Mouse (Mus musculus) C2C12 (cell line): ENCODE measurements around the gene Pdxk.

Experiments
- CTCF ChIP-seq: IDR thresholded peaks from one replicate; pipeline ENCODE4 v1.5.1; 2011; ENCODE audit not compliant: control insufficient read depth, insufficient read depth, insufficient read length
- MAX ChIP-seq: IDR thresholded peaks from one replicate; pipeline ENCODE4 v1.6.1; 2011; ENCODE audit warnings: mild to moderate bottlenecking, control low read depth
- USF1 ChIP-seq: IDR thresholded peaks from one replicate; pipeline ENCODE4 v1.6.1; 2011; ENCODE audit warnings: low read depth, mild to moderate bottlenecking, control low read depth, moderate library complexity

DNA sequence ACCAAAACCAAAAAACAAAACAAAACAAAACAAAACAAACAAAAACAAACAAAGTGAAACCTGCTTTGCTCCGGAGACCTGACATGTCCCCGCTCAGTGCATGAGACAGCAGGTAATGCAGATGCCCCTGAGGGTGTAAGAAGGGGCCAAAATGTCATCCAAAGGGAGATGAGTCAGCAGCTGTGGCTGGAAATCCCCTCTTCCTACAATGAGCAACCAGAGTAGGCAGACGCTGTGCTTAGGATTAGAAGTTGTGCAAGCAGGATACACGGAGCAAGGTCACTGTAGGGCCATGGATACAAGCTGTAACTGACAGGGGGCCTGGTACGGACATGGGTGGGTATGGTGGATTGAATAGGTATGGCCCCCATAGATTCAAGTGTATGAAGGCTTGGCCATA lies 35.6 kb downstream of the Pdxk start:
- TF ChIP-seq MAX = no peak
- TF ChIP-seq CTCF = no peak
- TF ChIP-seq USF1 = no peak
